Mouse (Mus musculus): ENCODE results near the gene Ascc3.

DNA sequence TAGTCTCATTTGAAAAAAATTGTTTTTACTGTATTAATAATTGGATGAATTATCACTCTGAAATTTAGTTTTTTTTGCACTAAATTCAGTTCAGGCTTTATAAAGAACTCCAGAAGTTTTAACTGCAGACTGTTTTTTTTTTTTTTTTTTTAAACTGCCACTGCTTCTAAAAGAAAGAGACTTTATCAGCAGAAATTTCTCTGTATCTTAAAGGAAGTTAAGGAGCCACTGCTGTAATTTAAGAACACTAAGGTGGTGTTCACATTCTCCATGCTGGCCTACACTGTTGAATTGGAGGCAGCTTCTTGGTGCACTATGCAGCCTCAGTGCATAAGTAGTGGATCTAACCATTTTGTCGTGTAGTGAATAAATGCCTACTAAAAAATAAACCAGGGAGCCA lies 47.1 kb downstream of the Ascc3 start:
- TF ChIP-seq POLR2A (IDR thresholded peaks at IDR 0.05; ENCODE audit: low read depth, low read length), result no peak
- no peak for TF ChIP-seq MAFK (IDR thresholded peaks at IDR 0.05; ENCODE audit: insufficient replicate concordance, low read length)
- TF ChIP-seq USF1 (IDR thresholded peaks at IDR 0.05; ENCODE audit: low read depth, low read length), result no peak
- no peak for TF ChIP-seq POLR2AphosphoS2 (IDR thresholded peaks at IDR 0.05; ENCODE audit: low read depth, low read length)
- no peak for TF ChIP-seq CTCF (conservative IDR thresholded peaks at IDR 0.05 in 1 of 2, IDR thresholded peaks at IDR 0.05 in 1 of 2; ENCODE audit: low read depth in 2 of 2, low read length in 2 of 2)
- no peak for TF ChIP-seq RCOR1 (conservative IDR thresholded peaks at IDR 0.05; ENCODE audit: low read depth, low read length)
- no peak for TF ChIP-seq TCF12 (IDR thresholded peaks at IDR 0.05; ENCODE audit: low read depth, low read length)

All from CH12.LX (cell line).